Mouse (Mus musculus) hindbrain, embryonic 10.5 days (tissue): Measurements from ENCODE around the gene Dydc2. TPM values are rescaled to one million over a fixed set of nuclear protein-coding genes. Genes with fewer than 3 reads are reported as not detected.

ENCODE experiments used
- DNase-seq: peaks from one replicate; pipeline ENCODE4 v3.0.0-alpha.2; 2017; ENCODE audit warnings: low spot score
- H3K27ac ChIP-seq: fragments of 300-500 bp; sonication (generic); 2 replicates; pipeline ENCODE4 v1.5.1; 2016; ENCODE audit warnings: mild to moderate bottlenecking, moderate library complexity
- H3K27me3 ChIP-seq: fragments of 300-500 bp; sonication (generic); 2 replicates; pipeline ENCODE4 v1.6.1; 2016; ENCODE audit warnings: mild to moderate bottlenecking; ENCODE audit not compliant: poor library complexity, insufficient read depth, severe bottlenecking
- H3K36me3 ChIP-seq: fragments of 300-500 bp; sonication (generic); 2 replicates; pipeline ENCODE4 v1.6.1; 2016; ENCODE audit warnings: mild to moderate bottlenecking, moderate library complexity
- H3K4me1 ChIP-seq: fragments of 300-500 bp; sonication (generic); replicated peaks from 2 replicates; pipeline ENCODE4 v1.6.1; 2016; ENCODE audit warnings: mild to moderate bottlenecking
- H3K4me3 ChIP-seq: fragments of 300-500 bp; sonication (generic); 2 replicates; pipeline ENCODE4 v1.5.1; 2016; ENCODE audit warnings: mild to moderate bottlenecking, moderate library complexity
- H3K9me3 ChIP-seq: fragments of 300-500 bp; sonication (generic); 2 replicates; pipeline ENCODE4 v1.6.1; 2016; ENCODE audit warnings: mild to moderate bottlenecking, moderate library complexity
- WGBS: fragments of 180-500 bp; shearing (Covaris S2); methylation state at CpG from one replicate; pipeline ENCODE4 v1.1.7; 2016; 5-methylcytosine and 5-hydroxymethylcytosine counted together
- polyA plus RNA-seq: library from polyadenylated mRNA; unstranded; fragments of >200 nt; fragmentation: Nextera tagmentation; extraction: Ambion mirVana; gene quantifications from 2 replicates; pipeline ENCODE4 v1.2.1, GENCODE M21; 2016

The Dydc2 gene
- polyA plus RNA-seq, 1 experiment from 2014 or later: 0.64 TPM

DNA sequence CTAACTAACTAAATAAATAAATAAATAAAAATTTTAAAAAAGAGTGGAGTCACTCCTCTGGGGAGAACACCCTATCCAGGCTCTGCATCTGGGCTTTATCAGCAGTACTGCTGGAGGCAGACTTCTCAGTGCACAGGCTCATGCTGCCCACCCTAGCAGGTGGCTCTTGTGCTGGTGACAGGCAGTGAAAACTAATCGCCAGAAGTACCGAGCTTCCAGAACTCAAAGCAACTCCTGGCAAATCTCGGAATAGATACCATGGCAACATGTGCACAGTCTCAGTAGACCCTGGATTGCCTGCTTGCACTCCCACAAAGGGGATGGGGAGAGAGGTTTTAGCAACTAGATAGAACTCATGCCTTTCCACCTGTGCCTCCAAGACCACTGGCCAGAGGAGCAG, 62.1 kb downstream of the Dydc2 start:
- Histone ChIP-seq H3K4me1 (peaks cover 20% of the 10 kb centered on the region), H3K27ac (no peak overlapping the region), H3K9me3 (no peaks in the 10 kb centered on the region), H3K4me3 (no peak overlapping the region), H3K36me3 (peaks cover 4% of the 10 kb centered on the region; the same call in 1 of the 2 replicates), H3K27me3 (0 out of 2 replicates have a peak, but pooled peaks cover 4% of the 10 kb centered on the region)
- DNase-seq: no peak
- 62% methylated on average over 3 of the region's 3 CpGs for WGBS

DNA sequence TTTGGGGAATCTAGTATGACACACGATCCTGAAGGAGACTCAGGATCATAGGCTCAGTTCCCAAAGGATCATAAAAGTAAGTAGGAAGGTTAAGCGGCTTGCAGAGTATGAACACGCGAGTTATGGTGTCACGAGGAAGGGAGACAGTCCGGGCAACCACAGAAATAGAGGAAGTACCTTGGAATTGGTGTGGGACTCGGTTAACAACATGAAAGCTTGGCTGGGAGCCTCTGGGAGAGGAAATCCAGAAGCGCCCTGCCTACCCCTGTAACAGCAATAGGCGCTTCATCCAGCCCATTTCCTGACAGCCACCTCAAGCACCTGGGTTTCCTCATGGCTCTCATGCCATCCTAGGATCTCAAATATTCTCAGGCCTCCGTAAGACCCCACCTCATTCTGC, 62.7 kb downstream of the Dydc2 start:
- Histone ChIP-seq H3K9me3 (no peaks in the 10 kb centered on the region), H3K27me3 (0 out of 2 replicates have a peak, but pooled peaks cover 4% of the 10 kb centered on the region)
- WGBS: 91% methylated on average over 10 of the region's 10 CpGs

GRCm38 (mm10) chr14:41005716-41006115, 63.3 kb downstream of the Dydc2 start:
- no peak for DNase-seq
- 88% methylated on average over 9 of the region's 9 CpGs for WGBS
- Histone ChIP-seq H3K27me3 (0 out of 2 replicates have a peak, but pooled peaks cover 4% of the 10 kb centered on the region), H3K36me3 (peaks cover 8% of the 10 kb centered on the region; the same call in 1 of the 2 replicates), H3K4me1 (peaks cover 20% of the 10 kb centered on the region), H3K27ac (no peak overlapping the region), H3K9me3 (no peaks in the 10 kb centered on the region), H3K4me3 (no peak overlapping the region)

More for the DNA sequence above, 62.7 kb downstream of the Dydc2 start:
- no peak overlapping the region for H3K27ac ChIP-seq
- H3K4me1 ChIP-seq: peaks cover 20% of the 10 kb centered on the region
- peaks cover 8% of the 10 kb centered on the region; the same call in 1 of the 2 replicates for H3K36me3 ChIP-seq
- no peak overlapping the region for H3K4me3 ChIP-seq
- DNase-seq: no peak

GRCm38 (mm10) chr14:41004201-41005141, 64.5 kb downstream of the Dydc2 start:
- Histone ChIP-seq H3K4me3 (peak overlapping the region; percentile 35), H3K27me3 (0 out of 2 replicates have a peak, but pooled peaks cover 4% of the 10 kb centered on the region), H3K4me1 (peaks cover 22% of the 10 kb centered on the region), H3K9me3 (no peaks in the 10 kb centered on the region), H3K27ac (peak overlapping the region; percentile 72), H3K36me3 (peaks cover 13% of the 10 kb centered on the region)
- 11% methylated on average over 22 of the region's 22 CpGs for WGBS
- DNase-seq: peak; percentile 33

GRCm38 (mm10) chr14:41001576-41001975, 67.4 kb downstream of the Dydc2 start:
- peaks cover 32% of the 10 kb centered on the region for H3K36me3 ChIP-seq
- no peak overlapping the region for H3K27ac ChIP-seq
- no peaks in the 10 kb centered on the region for H3K9me3 ChIP-seq
- 86% methylated on average over 5 of the region's 5 CpGs for WGBS
- H3K4me1 ChIP-seq: peaks cover 19% of the 10 kb centered on the region
- DNase-seq: no peak
- H3K4me3 ChIP-seq: no peak overlapping the region
- H3K27me3 ChIP-seq: 0 out of 2 replicates have a peak, but pooled peaks cover 4% of the 10 kb centered on the region

- Histone ChIP-seq H3K36me3 (peaks cover 32% of the 10 kb centered on the region), H3K9me3 (no peaks in the 10 kb centered on the region), H3K27ac (no peak overlapping the region), H3K4me3 (no peak overlapping the region), H3K4me1 (peaks cover 19% of the 10 kb centered on the region), H3K27me3 (0 out of 2 replicates have a peak, but pooled peaks cover 4% of the 10 kb centered on the region)
- WGBS: 64% methylated on average over 4 of the region's 4 CpGs
- no peak for DNase-seq
Observed at GRCm38 (mm10) chr14:41000801-41001200, 68.2 kb downstream of the Dydc2 start.

- Histone ChIP-seq H3K27ac (no peak overlapping the region), H3K27me3 (0 out of 2 replicates have a peak, but pooled peaks cover 4% of the 10 kb centered on the region), H3K36me3 (peaks cover 33% of the 10 kb centered on the region), H3K4me3 (no peak overlapping the region), H3K4me1 (peaks cover 14% of the 10 kb centered on the region), H3K9me3 (no peaks in the 10 kb centered on the region)
- no peak for DNase-seq
- WGBS: 81% methylated on average over 7 of the region's 7 CpGs
Observed at GRCm38 (mm10) chr14:40999904-41000645, 68.9 kb downstream of the Dydc2 start.

Other genes starting within 250 kb of the Dydc2 start
- gene Sh2d4b, start 175.9 kb downstream of the Dydc2 start, polyA plus RNA-seq: 0.41 and 0.64 TPM in 2 replicates
- 95.5 and 95.7 TPM in 2 replicates for gene Tspan14, start 102.4 kb downstream of the Dydc2 start, polyA plus RNA-seq
- 45.2 and 52.6 TPM in 2 replicates for gene Fam213a, start 55.4 kb downstream of the Dydc2 start, polyA plus RNA-seq
- not detected in 2 replicates for gene Dydc1, start 3.7 kb upstream of the Dydc2 start, polyA plus RNA-seq
- gene Mat1a, start 35.8 kb upstream of the Dydc2 start, polyA plus RNA-seq: not detected in 2 replicates
- not detected in 2 replicates for gene Sftpa1, start 62.6 kb upstream of the Dydc2 start, polyA plus RNA-seq
- gene Mbl1, start 82.2 kb upstream of the Dydc2 start, polyA plus RNA-seq: not detected in 2 replicates
- not detected in 2 replicates for gene Sftpd, start 115.9 kb upstream of the Dydc2 start, polyA plus RNA-seq
- gene Gm2832, start 209.6 kb upstream of the Dydc2 start, polyA plus RNA-seq: 0.11 TPM in 1 of 2 replicates, not detected in the other